In the genomic region with DNA sequence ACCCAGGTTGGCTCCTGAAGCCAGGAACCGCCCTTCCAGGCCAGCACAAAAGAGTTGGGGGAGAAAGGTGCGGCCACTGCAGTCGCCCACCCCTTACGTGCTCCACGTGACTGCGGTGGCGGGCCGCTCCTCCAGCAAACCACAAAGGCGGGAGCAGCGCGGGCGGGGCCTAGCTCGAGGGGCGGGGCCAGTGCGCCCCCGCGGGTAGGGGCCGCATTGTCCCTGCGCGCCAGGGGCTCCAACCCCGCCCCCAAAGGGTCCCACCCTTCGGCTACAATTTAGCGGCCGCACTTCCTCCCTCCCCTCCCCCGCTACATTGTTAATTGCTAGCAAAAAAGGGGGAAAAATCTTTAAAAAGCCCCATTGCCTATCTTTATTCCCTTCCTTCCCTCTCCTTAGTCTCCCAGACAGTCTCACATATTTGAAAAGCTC, we compare ENCODE assay signal across 8 mouse cellular contexts. TPM values are rescaled to one million over a fixed set of nuclear protein-coding genes. Genes with fewer than 3 reads are reported as not detected.
DNase-seq lines count a peak whose midpoint lies in the region; ATAC-seq and TF ChIP-seq lines count a peak whose summit lies in the region.

No protein-coding gene starts in this region.

- ATAC-seq in forebrain, postnatal 0 days, result peak; percentile 30

- peaks cover 7% of the 10 kb centered on the region; the same call in 1 of the 2 replicates for H3K4me1 ChIP-seq in cerebellum, adult 2 months (ENCODE audit: control insufficient read depth, insufficient read depth, low read length)
- peaks cover 23% of the 10 kb centered on the region; the same call in 1 of the 2 replicates for H3K4me1 ChIP-seq in forebrain, postnatal 0 days (ENCODE audit: insufficient read depth)
- peaks cover 43% of the 10 kb centered on the region for H3K4me1 ChIP-seq in hindbrain, embryonic 10.5 days (replicated peaks)

- H3K4me3 ChIP-seq in cerebellum, adult 2 months (replicated peaks; ENCODE audit: insufficient read depth, low read depth, low read length), result peak overlapping the region; percentile 91
- H3K4me3 ChIP-seq in forebrain, postnatal 0 days (ENCODE audit: low read depth, low read length), result peak overlapping the region; percentile 90
- peak overlapping the region; percentile 90 for H3K4me3 ChIP-seq in hindbrain, embryonic 10.5 days

- H3K9ac ChIP-seq in forebrain, postnatal 0 days, result peak overlapping the region; percentile 93

- H3K27ac ChIP-seq in cerebellum, adult 2 months (ENCODE audit: insufficient read depth, low read length), result peak overlapping the region; percentile 44; the same call in 1 of the 2 replicates
- H3K27ac ChIP-seq in forebrain, postnatal 0 days (ENCODE audit: low read depth, low read length), result peak overlapping the region; percentile 98
- H3K27ac ChIP-seq in hindbrain, embryonic 10.5 days, result peak overlapping the region; percentile 99

- H3K4me2 ChIP-seq in forebrain, postnatal 0 days (ENCODE audit: low read depth), result peak overlapping the region; percentile 77

- H3K27me3 ChIP-seq in cerebellum, adult 2 months (ENCODE audit: control insufficient read depth, insufficient read depth, low read length), result no peaks in the 10 kb centered on the region
- no peaks in the 10 kb centered on the region for H3K27me3 ChIP-seq in forebrain, postnatal 0 days (ENCODE audit: insufficient read depth, low read length)
- no peaks in the 10 kb centered on the region for H3K27me3 ChIP-seq in hindbrain, embryonic 10.5 days (ENCODE audit: insufficient read depth, poor library complexity, severe bottlenecking)

- H3K36me3 ChIP-seq in forebrain, postnatal 0 days (ENCODE audit: insufficient read depth), result peaks cover 40% of the 10 kb centered on the region
- H3K36me3 ChIP-seq in hindbrain, embryonic 10.5 days, result peaks cover 50% of the 10 kb centered on the region

- no peaks in the 10 kb centered on the region for H3K9me3 ChIP-seq in forebrain, postnatal 0 days (ENCODE audit: low read length)
- H3K9me3 ChIP-seq in hindbrain, embryonic 10.5 days, result no peaks in the 10 kb centered on the region

- peak; percentile 82 for DNase-seq in MN1 (ENCODE audit: low spot score)
- peak; percentile 77 to 78 for DNase-seq in cerebellum, adult 2 months
- DNase-seq in forebrain, postnatal 0 days, result peak; percentile 94
- peak; percentile 92 for DNase-seq in hindbrain, embryonic 10.5 days (ENCODE audit: low spot score)
- DNase-seq in layer of hippocampus, postnatal 36 days, result peak; percentile 78 to 82
- DNase-seq in lung, postnatal 25 days (ENCODE audit: low spot score), result peak; percentile 88
- DNase-seq in right cerebral cortex, adult 18-20 months, result peak; percentile 90
- peak; percentile 72 to 83 for DNase-seq in urinary bladder, postnatal 36 days (ENCODE audit: low spot score in 2 of 2)

- under 1% methylated on average over 25 of the region's 25 CpGs for WGBS in cerebellum, adult 2 months
- WGBS in forebrain, postnatal 0 days, result under 1% methylated on average over 25 of the region's 25 CpGs
- under 1% methylated on average over 25 of the region's 25 CpGs for WGBS in hindbrain, embryonic 10.5 days

- no peak for TF ChIP-seq POLR2A in cerebellum, adult 2 months (IDR thresholded peaks at IDR 0.05; ENCODE audit: borderline replicate concordance, insufficient read depth, low read length)

- TF ChIP-seq CTCF in cerebellum, adult 2 months (IDR thresholded peaks at IDR 0.05; ENCODE audit: borderline replicate concordance, insufficient read depth, low read depth, low read length), result no peak
- no peak for TF ChIP-seq CTCF in forebrain, postnatal 0 days (IDR thresholded peaks at IDR 0.05; ENCODE audit: low read depth)

RNA-seq across cellular contexts. Expression of a gene that starts 1.1 kb away (rescaled TPM):
- polyA plus RNA-seq in cerebellum, adult 2 months (2012; rRNA removed), result 320 TPM in 2 replicates
- total RNA-seq in forebrain, postnatal 0 days (2014; rRNA removed), result 3,707 and 3,724 TPM in 2 replicates
- polyA plus RNA-seq in forebrain, postnatal 0 days (2015; fragmentation: Nextera tagmentation; extraction: Ambion mirVana), result 2,151 and 2,226 TPM in 2 replicates
- 1,604 and 1,655 TPM in 2 replicates for polyA plus RNA-seq in hindbrain, embryonic 10.5 days (2016; fragmentation: Nextera tagmentation; extraction: Ambion mirVana)
- 100 to 1,000 TPM; 360 to 381 TPM for total RNA-seq in layer of hippocampus, postnatal 36 days (2021)

RNA-seq across cellular contexts. Expression of a gene that starts 4.3 kb away (rescaled TPM):
- 12.1 and 16.1 TPM in 2 replicates for polyA plus RNA-seq in cerebellum, adult 2 months (2012; rRNA removed)
- 15.3 and 20.4 TPM in 2 replicates for total RNA-seq in forebrain, postnatal 0 days (2014; rRNA removed)
- polyA plus RNA-seq in forebrain, postnatal 0 days (2015; fragmentation: Nextera tagmentation; extraction: Ambion mirVana), result 3.0 and 4.4 TPM in 2 replicates
- 18.3 and 20.7 TPM in 2 replicates for polyA plus RNA-seq in hindbrain, embryonic 10.5 days (2016; fragmentation: Nextera tagmentation; extraction: Ambion mirVana)
- total RNA-seq in layer of hippocampus, postnatal 36 days (2021), result 10 to 100 TPM; 13.1 to 19.5 TPM

RNA-seq across cellular contexts. Expression of a gene that starts 14.0 kb away (rescaled TPM):
- 129 and 140 TPM in 2 replicates for polyA plus RNA-seq in cerebellum, adult 2 months (2012; rRNA removed)
- 90.4 and 103 TPM in 2 replicates for total RNA-seq in forebrain, postnatal 0 days (2014; rRNA removed)
- polyA plus RNA-seq in forebrain, postnatal 0 days (2015; fragmentation: Nextera tagmentation; extraction: Ambion mirVana), result 104 and 113 TPM in 2 replicates
- 58.4 and 63.7 TPM in 2 replicates for polyA plus RNA-seq in hindbrain, embryonic 10.5 days (2016; fragmentation: Nextera tagmentation; extraction: Ambion mirVana)
- total RNA-seq in layer of hippocampus, postnatal 36 days (2021), result 100 to 1,000 TPM; 124 to 132 TPM

RNA-seq across cellular contexts. Expression of a gene that starts 15.5 kb away (rescaled TPM):
- 22.6 and 25.2 TPM in 2 replicates for polyA plus RNA-seq in cerebellum, adult 2 months (2012; rRNA removed)
- total RNA-seq in forebrain, postnatal 0 days (2014; rRNA removed), result 8.9 and 9.0 TPM in 2 replicates
- polyA plus RNA-seq in forebrain, postnatal 0 days (2015; fragmentation: Nextera tagmentation; extraction: Ambion mirVana), result 13.0 and 13.1 TPM in 2 replicates
- 3.8 and 4.8 TPM in 2 replicates for polyA plus RNA-seq in hindbrain, embryonic 10.5 days (2016; fragmentation: Nextera tagmentation; extraction: Ambion mirVana)
- total RNA-seq in layer of hippocampus, postnatal 36 days (2021), result 1 to 10 TPM; 4.2 to 6.5 TPM

RNA-seq across cellular contexts. Expression of a gene that starts 24.1 kb away (rescaled TPM):
- polyA plus RNA-seq in cerebellum, adult 2 months (2012; rRNA removed), result 8.6 and 12.0 TPM in 2 replicates
- total RNA-seq in forebrain, postnatal 0 days (2014; rRNA removed), result 6.1 and 9.7 TPM in 2 replicates
- polyA plus RNA-seq in forebrain, postnatal 0 days (2015; fragmentation: Nextera tagmentation; extraction: Ambion mirVana), result 13.1 and 15.6 TPM in 2 replicates
- polyA plus RNA-seq in hindbrain, embryonic 10.5 days (2016; fragmentation: Nextera tagmentation; extraction: Ambion mirVana), result 70.1 and 75.9 TPM in 2 replicates
- 1 to 10 TPM; 1.5 to 2.2 TPM for total RNA-seq in layer of hippocampus, postnatal 36 days (2021)

Comparison
In these comparisons a context has a peak if more than half of its experiments do, and no peak if none do; other contexts are left out.
1. Peak in every context shown above with its lines: DNase-seq, ATAC-seq, H3K4me3 ChIP-seq and H3K27ac ChIP-seq.
2. H3K27ac ChIP-seq: peak in every context shown above with its lines; median percentile 99 in hindbrain, embryonic 10.5 days; 98 in forebrain, postnatal 0 days; 44 in cerebellum, adult 2 months.